Comparison of ENCODE assay signal across 7 mouse cellular contexts in the genomic region with DNA sequence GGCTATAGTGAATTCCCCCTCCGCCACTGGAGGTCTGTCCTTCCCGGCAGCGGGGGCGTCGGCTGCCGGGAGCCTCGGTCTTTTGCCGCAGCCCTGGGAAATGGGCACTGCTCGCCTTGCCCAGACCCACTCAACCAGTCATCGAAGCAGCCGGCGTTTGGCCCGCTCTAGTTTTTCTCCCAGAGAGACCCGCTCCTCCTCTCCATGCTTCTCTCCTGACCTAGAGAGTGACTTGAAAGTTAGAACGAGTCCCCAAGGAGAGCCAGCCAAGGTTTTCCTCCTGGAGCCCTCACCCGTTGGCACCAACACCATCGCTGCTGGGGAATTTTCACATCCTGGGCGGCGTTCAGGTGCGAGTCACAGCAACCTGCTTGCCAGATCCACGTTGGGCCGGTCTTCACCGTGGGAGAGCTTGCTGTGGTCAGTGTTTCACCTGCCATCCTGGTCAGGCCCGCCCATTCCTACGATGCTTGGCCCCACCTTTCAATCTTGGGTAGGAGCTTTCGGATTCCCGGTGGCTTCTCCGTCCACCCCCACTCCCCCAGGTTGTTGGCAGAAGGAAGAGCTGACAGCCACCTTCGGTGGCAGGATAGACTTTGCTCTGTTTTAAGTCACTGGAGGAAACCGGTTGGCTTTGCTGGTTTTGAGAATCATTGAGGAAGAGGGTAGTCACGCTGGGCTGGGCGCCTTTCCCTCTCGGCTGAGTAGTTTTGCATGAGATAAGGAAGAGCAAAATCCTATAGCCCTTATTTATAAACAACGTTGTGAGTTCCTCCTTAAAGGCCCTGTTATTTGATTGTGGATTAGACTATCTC. TPM values are rescaled to one million over a fixed set of nuclear protein-coding genes. Genes with fewer than 3 reads are reported as not detected.
DNase-seq lines count a peak whose midpoint lies in the region; ATAC-seq and TF ChIP-seq lines count a peak whose summit lies in the region.

No protein-coding gene starts in this region.

- no peak for TF ChIP-seq CTCF in kidney, postnatal 0 days (IDR thresholded peaks at IDR 0.05; ENCODE audit: low read depth)
- no peak for TF ChIP-seq CTCF in spleen, adult 2 months (IDR thresholded peaks at IDR 0.05; ENCODE audit: extremely low read depth, insufficient read depth, insufficient read length, insufficient replicate concordance)

- peak overlapping the region; percentile 98 for H3K4me3 ChIP-seq in heart, embryonic 10.5 days
- peak overlapping the region; percentile 97 for H3K4me3 ChIP-seq in kidney, postnatal 0 days (replicated peaks; ENCODE audit: low read depth, low read length)
- H3K4me3 ChIP-seq in lung, embryonic 16.5 days (ENCODE audit: low read length) = peak overlapping the region; percentile 85
- H3K4me3 ChIP-seq in spleen, adult 2 months (ENCODE audit: extremely low read depth, insufficient read depth, insufficient read length) = peak overlapping the region; percentile 71

- peak; percentile 51 for DNase-seq in urinary bladder, postnatal 14 days (ENCODE audit: low spot score)
- no peak for DNase-seq in urinary bladder, postnatal 10 days (ENCODE audit: low spot score)
- peak; percentile 83 for DNase-seq in cerebellum, adult 11-12 months
- DNase-seq in heart, embryonic 10.5 days (ENCODE audit: low spot score) = no peak
- no peak for DNase-seq in kidney, postnatal 0 days (ENCODE audit: low spot score)
- peak in 1 of 2 experiments; percentile 35 for DNase-seq in spleen, adult 2 months (ENCODE audit: low read depth in 1 of 2, low spot score in 2 of 2)

- peak; percentile 62 for ATAC-seq in kidney, postnatal 0 days (replicated peaks; ENCODE audit: low FRiP score, low read depth)
- peak; percentile 6 for ATAC-seq in lung, embryonic 16.5 days (ENCODE audit: low read depth)

- peak overlapping the region; percentile 92 for H3K9ac ChIP-seq in kidney, postnatal 0 days (ENCODE audit: low read depth, low read length)
- H3K9ac ChIP-seq in lung, embryonic 16.5 days (ENCODE audit: low read length) = peak overlapping the region; percentile 87

- WGBS in heart, embryonic 10.5 days = 1% methylated on average over 34 of the region's 34 CpGs
- 2% methylated on average over 34 of the region's 34 CpGs for WGBS in kidney, postnatal 0 days
- 2% methylated on average over 34 of the region's 34 CpGs for WGBS in lung, embryonic 16.5 days
- under 1% methylated on average over 34 of the region's 34 CpGs for WGBS in spleen, adult 2 months

- H3K36me3 ChIP-seq in heart, embryonic 10.5 days = peaks cover 3% of the 10 kb centered on the region; the same call in 1 of the 2 replicates
- no peaks in the 10 kb centered on the region for H3K36me3 ChIP-seq in kidney, postnatal 0 days (ENCODE audit: insufficient read depth, low read length)
- H3K36me3 ChIP-seq in lung, embryonic 16.5 days (ENCODE audit: control insufficient read depth, insufficient read depth, low read length) = no peaks in the 10 kb centered on the region
- H3K36me3 ChIP-seq in spleen, adult 2 months (ENCODE audit: control insufficient read depth, insufficient read depth, low read length) = no peaks in the 10 kb centered on the region

- peak overlapping the region; percentile 93 for H3K27ac ChIP-seq in heart, embryonic 10.5 days
- H3K27ac ChIP-seq in kidney, postnatal 0 days = peak overlapping the region; percentile 89
- H3K27ac ChIP-seq in lung, embryonic 16.5 days (ENCODE audit: low read length) = peak overlapping the region; percentile 69
- peak overlapping the region; percentile 10 for H3K27ac ChIP-seq in spleen, adult 2 months (ENCODE audit: insufficient read depth, low read length)

- no peak for TF ChIP-seq POLR2A in spleen, adult 2 months (IDR thresholded peaks at IDR 0.05; ENCODE audit: low read depth, low read length)

- peaks cover 78% of the 10 kb centered on the region for H3K4me1 ChIP-seq in heart, embryonic 10.5 days
- H3K4me1 ChIP-seq in kidney, postnatal 0 days (replicated peaks; ENCODE audit: insufficient read depth, low read length) = peaks cover 40% of the 10 kb centered on the region
- H3K4me1 ChIP-seq in lung, embryonic 16.5 days (replicated peaks; ENCODE audit: control insufficient read depth, insufficient read depth, low read length) = peaks cover 41% of the 10 kb centered on the region
- peaks cover 4% of the 10 kb centered on the region; the same call in 1 of the 2 replicates for H3K4me1 ChIP-seq in spleen, adult 2 months (ENCODE audit: control insufficient read depth, insufficient read depth, insufficient read length)

- peak overlapping the region; percentile 96 for H3K4me2 ChIP-seq in kidney, postnatal 0 days (ENCODE audit: low read length)
- peak overlapping the region; percentile 76 for H3K4me2 ChIP-seq in lung, embryonic 16.5 days (ENCODE audit: low read depth, low read length)

- no peaks in the 10 kb centered on the region for H3K27me3 ChIP-seq in heart, embryonic 10.5 days (ENCODE audit: insufficient read depth, poor library complexity, severe bottlenecking)
- H3K27me3 ChIP-seq in kidney, postnatal 0 days (ENCODE audit: insufficient read depth, low read length) = no peaks in the 10 kb centered on the region
- no peaks in the 10 kb centered on the region for H3K27me3 ChIP-seq in lung, embryonic 16.5 days (ENCODE audit: control insufficient read depth, insufficient read depth, low read depth, low read length)
- no peaks in the 10 kb centered on the region for H3K27me3 ChIP-seq in spleen, adult 2 months (ENCODE audit: control insufficient read depth, insufficient read depth, low read length)

- H3K9me3 ChIP-seq in heart, embryonic 10.5 days = no peaks in the 10 kb centered on the region
- H3K9me3 ChIP-seq in kidney, postnatal 0 days (replicated peaks; ENCODE audit: low read length) = no peaks in the 10 kb centered on the region
- H3K9me3 ChIP-seq in lung, embryonic 16.5 days (ENCODE audit: control insufficient read depth, low read length) = no peaks in the 10 kb centered on the region

RNA-seq across cellular contexts. Expression of gene Stk40, which starts 0.7 kb away (rescaled TPM):
- 37.7 and 39.0 TPM in 2 replicates for polyA plus RNA-seq in heart, embryonic 10.5 days (2016; fragmentation: Nextera tagmentation; extraction: Ambion mirVana)
- 27.1 and 28.7 TPM in 2 replicates for polyA plus RNA-seq in kidney, postnatal 0 days (2015; fragmentation: Nextera tagmentation; extraction: Ambion mirVana)
- polyA plus RNA-seq in lung, embryonic 16.5 days (2015; fragmentation: Nextera tagmentation; extraction: Ambion mirVana) = 37.7 and 40.3 TPM in 2 replicates
- polyA plus RNA-seq in spleen, adult 2 months (2012; rRNA removed) = 19.4 and 21.0 TPM in 2 replicates

RNA-seq across cellular contexts. Expression of gene Lsm10, which starts 8.0 kb away (rescaled TPM):
- 47.5 and 47.7 TPM in 2 replicates for polyA plus RNA-seq in heart, embryonic 10.5 days (2016; fragmentation: Nextera tagmentation; extraction: Ambion mirVana)
- polyA plus RNA-seq in kidney, postnatal 0 days (2015; fragmentation: Nextera tagmentation; extraction: Ambion mirVana) = 58.5 and 59.0 TPM in 2 replicates
- polyA plus RNA-seq in lung, embryonic 16.5 days (2015; fragmentation: Nextera tagmentation; extraction: Ambion mirVana) = 57.2 and 57.7 TPM in 2 replicates
- polyA plus RNA-seq in spleen, adult 2 months (2012; rRNA removed) = 22.2 and 25.7 TPM in 2 replicates

RNA-seq across cellular contexts. Expression of gene Eva1b, which starts 43.1 kb away (rescaled TPM):
- 26.3 and 39.5 TPM in 2 replicates for polyA plus RNA-seq in heart, embryonic 10.5 days (2016; fragmentation: Nextera tagmentation; extraction: Ambion mirVana)
- polyA plus RNA-seq in kidney, postnatal 0 days (2015; fragmentation: Nextera tagmentation; extraction: Ambion mirVana) = 130 and 149 TPM in 2 replicates
- polyA plus RNA-seq in lung, embryonic 16.5 days (2015; fragmentation: Nextera tagmentation; extraction: Ambion mirVana) = 98.0 and 108 TPM in 2 replicates
- 57.5 and 89.5 TPM in 2 replicates for polyA plus RNA-seq in spleen, adult 2 months (2012; rRNA removed)

RNA-seq across cellular contexts. Expression of gene Oscp1, which starts 46.1 kb away (rescaled TPM):
- polyA plus RNA-seq in heart, embryonic 10.5 days (2016; fragmentation: Nextera tagmentation; extraction: Ambion mirVana) = 8.2 and 9.1 TPM in 2 replicates
- polyA plus RNA-seq in kidney, postnatal 0 days (2015; fragmentation: Nextera tagmentation; extraction: Ambion mirVana) = 13.6 and 16.2 TPM in 2 replicates
- polyA plus RNA-seq in lung, embryonic 16.5 days (2015; fragmentation: Nextera tagmentation; extraction: Ambion mirVana) = 21.8 and 23.7 TPM in 2 replicates
- 0.35 and 0.46 TPM in 2 replicates for polyA plus RNA-seq in spleen, adult 2 months (2012; rRNA removed)

RNA-seq across cellular contexts. Expression of gene Mrps15, which starts 57.7 kb away (rescaled TPM):
- 142 and 157 TPM in 2 replicates for polyA plus RNA-seq in heart, embryonic 10.5 days (2016; fragmentation: Nextera tagmentation; extraction: Ambion mirVana)
- 131 and 134 TPM in 2 replicates for polyA plus RNA-seq in kidney, postnatal 0 days (2015; fragmentation: Nextera tagmentation; extraction: Ambion mirVana)
- 116 and 135 TPM in 2 replicates for polyA plus RNA-seq in lung, embryonic 16.5 days (2015; fragmentation: Nextera tagmentation; extraction: Ambion mirVana)
- 33.6 and 66.2 TPM in 2 replicates for polyA plus RNA-seq in spleen, adult 2 months (2012; rRNA removed)

Comparison
In these comparisons a context has a peak if more than half of its experiments do, and no peak if none do; other contexts are left out.
1. DNase-seq: peak in urinary bladder, postnatal 14 days (single experiment) and cerebellum, adult 11-12 months (single experiment); none in urinary bladder, postnatal 10 days (single experiment), heart, embryonic 10.5 days (single experiment) and kidney, postnatal 0 days (single experiment).
2. H3K27ac ChIP-seq: peak in every context shown above with its lines; median percentile 93 in heart, embryonic 10.5 days; 89 in kidney, postnatal 0 days; 69 in lung, embryonic 16.5 days; 10 in spleen, adult 2 months.
3. Peak in every context shown above with its lines, with median percentiles within 50 percentile points of each other: H3K4me3 ChIP-seq.